Mouse (Mus musculus) frontal cortex, adult (tissue): ENCODE measurements around the gene Mtx1.
A peak's percentile ranks its signal among the peaks of the same experiment; 100 is the strongest.
"Not testable (repeated sequence)": the region's sequence is repeated elsewhere in the genome, so short reads cannot be mapped to it uniquely, and the experiment has no call there.

Source experiments
- ATAC-seq: cut with Nextera tagmentation; 2 replicates; pipeline ENCODE4 v1.9.2; 2017; ENCODE audit warnings: mild to moderate bottlenecking, moderate library complexity, mixed read lengths; ENCODE audit not compliant: low TSS enrichment

Gene Mtx1

GRCm38 (mm10) chr3:89183058-89183958 lies 43.6 kb downstream of the Mtx1 start, which contains the start of gene Fam189b:
Gene Fam189b (plus strand): TSS chr3:89183143.
- peak; percentile 90 for ATAC-seq

GRCm38 (mm10) chr3:89182531-89183057 lies 44.3 kb downstream of the Mtx1 start:
- no peak for ATAC-seq

- no peak for ATAC-seq
Observed at GRCm38 (mm10) chr3:89181749-89182500, 45.0 kb downstream of the Mtx1 start.

DNA sequence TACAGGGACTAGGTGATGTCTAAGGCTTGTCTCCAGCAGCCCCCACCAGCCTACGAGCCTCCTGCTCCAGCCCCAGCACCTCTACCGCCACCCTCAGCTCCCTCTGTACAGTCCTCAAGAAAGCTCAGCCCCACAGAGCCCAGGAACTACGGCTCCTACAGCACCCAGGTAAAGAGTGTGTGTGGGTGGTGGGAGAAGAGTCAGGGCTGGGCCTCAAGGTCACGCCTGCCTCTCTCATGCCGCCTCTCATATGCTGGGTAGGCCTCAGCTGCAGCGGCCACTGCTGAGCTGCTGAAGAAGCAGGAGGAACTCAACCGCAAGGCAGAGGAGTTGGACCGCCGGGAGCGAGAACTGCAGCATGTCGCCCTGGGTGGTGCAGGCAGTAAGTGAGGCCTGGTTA lies 47.8 kb downstream of the Mtx1 start:
- no peak for ATAC-seq

DNA sequence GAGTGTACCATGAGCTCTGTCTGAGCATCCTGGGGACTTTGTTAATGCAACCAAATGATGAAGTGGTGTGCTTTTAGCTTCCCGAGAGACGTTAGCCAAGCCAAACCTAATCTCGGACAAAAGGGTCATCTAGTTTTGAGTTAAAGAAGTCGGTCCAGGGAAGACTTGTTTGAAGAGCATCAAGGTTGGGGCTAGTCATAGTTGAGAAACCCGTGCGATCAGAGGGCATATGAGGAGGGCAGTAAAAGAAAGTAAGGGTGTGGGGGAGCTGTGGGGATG lies 48.8 kb downstream of the Mtx1 start:
- no peak for ATAC-seq

DNA sequence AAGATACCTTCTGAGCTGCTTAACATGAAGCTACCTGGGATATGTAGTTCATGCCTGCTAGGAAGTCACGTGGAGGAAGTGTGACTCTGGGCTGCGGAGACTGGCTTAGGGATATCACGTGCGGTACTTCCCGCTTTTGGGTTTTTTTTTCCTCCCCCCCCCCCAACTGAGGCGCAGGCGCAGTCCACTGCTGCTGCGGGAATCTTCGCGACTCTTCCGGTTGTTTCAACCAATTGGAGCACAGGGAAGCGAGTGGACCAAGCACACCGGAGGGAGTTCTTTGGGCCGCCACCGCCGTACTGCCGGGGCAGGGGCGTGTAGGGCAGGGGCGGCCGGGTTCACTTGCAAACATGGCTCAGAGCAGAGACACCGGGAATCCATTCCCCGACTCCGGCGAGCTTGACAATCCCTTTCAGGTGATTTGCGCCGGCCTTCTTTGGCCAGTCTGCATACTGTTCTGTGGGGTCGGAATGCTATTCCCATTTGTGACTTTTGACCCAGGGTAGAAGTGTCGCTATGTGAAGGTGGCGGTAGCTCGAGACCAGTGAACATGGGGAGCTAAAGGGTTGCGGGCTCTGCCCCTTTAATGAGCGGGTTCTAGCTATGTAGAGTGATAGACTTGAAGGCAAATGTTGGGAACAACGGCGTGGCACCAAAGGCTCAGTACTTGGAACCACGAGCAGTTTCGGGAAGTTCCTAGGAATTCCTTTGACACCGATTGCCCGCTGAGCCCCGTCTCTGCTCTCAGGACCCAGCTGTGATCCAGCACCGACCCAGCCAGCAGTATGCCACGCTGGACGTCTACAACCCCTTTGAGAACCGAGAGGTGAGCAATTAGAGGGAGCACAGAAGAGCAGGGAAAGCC lies 49.4 kb downstream of the Mtx1 start, which contains the start of gene Scamp3:
Scamp3 (plus strand) TSS at position 232 of the 865 bp plus-strand sequence.
- peak; percentile 93 for ATAC-seq

DNA sequence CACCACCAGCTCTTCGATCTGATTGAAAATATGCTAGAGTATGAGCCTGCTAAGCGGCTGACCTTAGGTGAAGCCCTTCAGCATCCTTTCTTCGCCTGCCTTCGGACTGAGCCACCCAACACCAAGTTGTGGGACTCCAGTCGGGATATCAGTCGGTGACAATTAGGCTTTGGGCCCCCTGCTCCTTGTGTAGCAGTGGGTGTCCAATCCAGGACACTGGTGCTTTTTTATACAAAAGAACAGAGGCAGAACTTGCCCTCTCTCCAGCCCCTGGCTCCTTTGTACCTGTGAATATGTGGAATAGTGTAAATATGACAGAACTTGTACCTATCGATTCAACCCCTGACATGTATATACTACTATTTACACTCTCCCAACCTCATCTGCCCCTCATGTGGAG lies 50.5 kb downstream of the Mtx1 start:
- ATAC-seq = no peak

DNA sequence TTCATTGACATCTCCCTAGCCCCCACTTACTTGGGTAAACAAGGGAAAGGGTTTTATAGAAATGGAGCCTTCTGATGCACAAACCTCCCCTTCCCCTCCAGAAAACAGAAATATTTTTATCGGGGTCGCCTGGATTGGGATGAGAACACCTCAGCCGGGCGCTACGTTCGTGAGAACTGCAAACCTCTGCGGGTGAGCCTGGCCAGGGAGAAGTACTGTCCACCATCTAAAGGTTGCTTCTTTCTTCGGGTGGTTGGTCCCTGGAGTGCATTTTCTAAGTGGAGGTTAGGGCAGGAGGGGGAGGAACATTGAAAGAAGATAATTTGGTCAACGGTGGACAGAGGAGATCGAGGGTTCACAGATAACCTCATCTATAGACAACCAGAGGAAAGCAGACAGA lies 51.3 kb downstream of the Mtx1 start:
- ATAC-seq = no peak

- ATAC-seq = no peak
Observed at GRCm38 (mm10) chr3:89174844-89175243, 52.0 kb downstream of the Mtx1 start.

- no peak for ATAC-seq
Observed at GRCm38 (mm10) chr3:89166945-89167344, 59.9 kb downstream of the Mtx1 start.

DNA sequence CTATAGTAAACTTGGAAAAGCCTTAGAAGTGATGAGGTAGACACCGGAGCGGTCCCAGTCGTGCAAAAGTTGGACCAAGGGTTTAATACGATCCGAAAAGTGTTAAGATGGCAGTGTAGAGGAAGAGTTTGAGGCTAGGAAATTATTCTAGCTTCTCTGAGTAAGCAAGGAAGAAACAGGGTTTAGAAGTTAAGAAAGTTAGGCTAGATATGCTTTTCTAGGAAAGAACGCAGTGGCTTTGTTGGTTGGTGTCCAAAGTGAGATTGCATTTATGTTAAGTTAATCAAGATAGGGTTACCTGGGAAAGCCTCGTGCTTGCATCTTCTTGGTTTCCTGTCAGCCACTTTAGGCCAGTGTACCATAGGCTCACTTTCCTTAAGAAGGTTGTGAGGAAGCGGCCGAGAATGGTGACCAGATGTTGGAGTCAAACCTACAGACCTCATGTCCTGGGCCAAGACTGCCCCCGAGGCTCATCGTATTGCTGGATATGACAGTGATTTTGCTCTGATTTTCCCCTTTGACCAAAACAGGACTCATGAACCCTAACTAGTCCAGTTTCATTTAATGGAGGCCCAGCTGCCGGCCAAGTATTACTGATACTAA lies 61.5 kb downstream of the Mtx1 start:
- ATAC-seq = no peak

- peak; percentile 99 for ATAC-seq
Observed at GRCm38 (mm10) chr3:89164506-89165267, 62.2 kb downstream of the Mtx1 start, which contains the start of gene Clk2. Gene Clk2 (plus strand): TSS chr3:89164795.

DNA sequence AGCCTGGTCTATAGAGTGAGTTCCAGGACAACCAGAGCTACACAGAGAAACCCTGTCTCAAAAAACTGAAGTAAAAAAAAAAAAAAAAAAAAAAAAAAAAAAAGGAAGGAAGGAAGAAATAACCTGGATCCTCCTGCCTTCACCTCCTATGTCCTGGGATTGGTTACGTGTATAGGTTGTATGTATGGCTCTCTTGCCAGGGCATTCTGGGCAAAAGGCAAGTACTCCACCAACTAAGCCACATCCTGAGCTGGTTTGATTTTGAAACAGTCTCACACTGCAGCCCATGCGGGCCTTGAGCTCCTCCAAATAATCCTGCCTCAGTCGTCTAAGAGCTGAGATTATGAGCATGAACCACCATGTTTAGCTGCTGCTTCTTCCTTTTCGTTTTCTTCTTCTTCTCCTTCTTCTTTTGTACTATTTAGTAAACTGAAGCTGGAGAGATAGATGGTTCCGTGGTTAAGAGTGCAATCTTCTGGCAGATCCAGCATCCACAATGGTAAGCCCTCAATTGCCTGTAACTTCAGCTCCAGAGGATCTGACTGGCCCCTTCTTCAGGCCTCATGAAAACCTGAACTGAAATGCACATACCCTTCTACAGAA lies 63.1 kb downstream of the Mtx1 start:
- no peak for ATAC-seq

DNA sequence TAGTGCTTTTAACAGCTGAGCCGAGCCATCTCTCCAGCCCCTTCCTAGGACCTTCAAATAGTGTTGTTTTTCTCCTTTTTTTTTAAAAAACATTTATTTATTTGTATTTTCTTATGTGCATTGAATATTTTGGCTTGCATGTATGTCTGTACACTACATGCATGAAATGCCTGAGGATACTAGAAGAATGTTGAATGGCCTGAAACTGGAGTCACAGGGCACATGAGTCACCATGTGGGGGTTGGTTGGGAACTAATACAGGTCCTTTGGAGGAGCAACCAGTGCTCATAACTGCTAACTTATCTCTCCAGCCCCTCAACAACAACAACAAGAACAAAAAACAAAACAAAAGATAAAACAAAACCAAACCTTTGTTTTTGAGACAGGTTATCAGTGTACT lies 63.8 kb downstream of the Mtx1 start:
- no peak for ATAC-seq

DNA sequence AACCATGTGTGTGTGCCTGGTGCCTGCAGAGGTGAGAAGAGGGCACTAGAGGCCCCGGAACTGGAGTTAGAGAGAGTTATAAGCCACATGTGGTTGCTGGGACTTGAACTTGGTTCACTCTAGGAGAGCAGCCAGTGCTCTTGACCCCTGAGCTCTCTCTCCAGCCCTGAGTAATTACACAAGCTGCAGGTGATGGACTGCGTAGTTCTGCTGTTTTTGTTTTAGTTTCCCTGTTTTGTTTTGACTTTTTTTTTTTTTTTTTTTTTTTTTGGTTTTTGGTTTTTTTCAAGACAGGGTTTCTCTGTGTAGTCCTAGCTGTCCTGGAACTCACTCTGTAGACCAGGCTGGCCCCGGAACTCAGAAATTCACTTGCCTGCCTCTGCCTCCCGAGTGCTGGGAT lies 65.1 kb downstream of the Mtx1 start:
- no peak for ATAC-seq

- not testable (repeated sequence) for ATAC-seq
Observed at GRCm38 (mm10) chr3:89161207-89161606, 65.7 kb downstream of the Mtx1 start.

- peak; percentile 12; the same call in 1 of the 2 replicates for ATAC-seq
Observed at GRCm38 (mm10) chr3:89159616-89160344, 67.1 kb downstream of the Mtx1 start, which contains the start of gene Hcn3. Gene Hcn3 (minus strand): TSS chr3:89160196.

DNA sequence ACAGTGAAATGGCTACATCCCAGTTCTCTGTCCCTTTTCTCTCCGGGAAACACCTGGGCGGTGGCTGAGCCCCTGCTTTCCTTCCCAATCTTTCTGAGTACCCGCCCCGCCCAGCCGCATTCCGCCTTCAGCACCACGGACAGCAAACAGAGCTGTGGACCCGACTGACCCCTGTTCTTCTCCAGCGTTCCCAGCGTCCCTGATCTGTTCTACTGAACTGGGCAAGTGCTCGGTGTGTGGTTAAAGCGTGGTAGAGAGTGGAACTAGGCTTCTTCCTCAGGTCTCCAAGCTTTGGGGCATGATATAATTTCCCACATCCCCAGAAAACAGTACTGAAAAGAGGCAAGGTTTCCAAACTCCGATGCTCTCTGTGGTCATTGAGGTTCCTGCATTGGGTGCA lies 67.7 kb downstream of the Mtx1 start:
- peak; percentile 38; the same call in 1 of the 2 replicates for ATAC-seq
